Mouse (Mus musculus) splenic B cell, adult 2 months (primary cell): ENCODE results near the gene Cacnb3.

ENCODE experiments used
- DNase-seq: peaks from one replicate; pipeline ENCODE4 v3.0.0-alpha.2; 2011; ENCODE audit warnings: low read depth, low spot score
- H3K27me3 ChIP-seq: 2 replicates; pipeline ENCODE4 v1.6.1; 2012; ENCODE audit warnings: mild to moderate bottlenecking, low read length, moderate library complexity, mixed read lengths; ENCODE audit not compliant: control insufficient read depth, poor library complexity, insufficient read depth, severe bottlenecking
- H3K36me3 ChIP-seq: 2 replicates; pipeline ENCODE4 v1.6.1; 2012; ENCODE audit warnings: mild to moderate bottlenecking, low read length, moderate library complexity, mixed read lengths; ENCODE audit not compliant: control insufficient read depth, poor library complexity, insufficient read depth, severe bottlenecking

Gene Cacnb3

DNA sequence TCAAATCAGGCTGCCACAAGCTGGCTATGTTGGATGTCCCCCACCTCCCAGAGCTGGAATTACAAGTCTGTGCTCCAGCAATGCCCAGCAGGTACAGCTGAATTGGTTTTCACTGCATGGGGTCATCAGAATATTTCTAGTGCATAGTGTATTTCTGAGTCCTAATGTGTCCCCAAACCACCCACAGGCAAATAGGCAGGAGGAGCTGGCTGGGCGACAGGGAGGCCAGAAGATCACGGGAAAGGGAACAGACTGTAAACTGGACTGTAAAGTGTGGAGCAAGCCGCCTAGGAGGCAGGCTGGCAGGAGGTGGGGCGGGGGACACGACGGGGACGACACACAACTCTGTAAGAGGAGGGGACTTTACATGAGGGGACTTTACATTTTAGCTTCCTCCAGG, 8.4 kb upstream of the Cacnb3 start:
- Histone ChIP-seq H3K36me3 (no peaks in the 10 kb centered on the region; the same call in 1 of the 2 replicates), H3K27me3 (peaks cover 1% of the 10 kb centered on the region; the same call in 1 of the 2 replicates)
- no peak for DNase-seq

DNA sequence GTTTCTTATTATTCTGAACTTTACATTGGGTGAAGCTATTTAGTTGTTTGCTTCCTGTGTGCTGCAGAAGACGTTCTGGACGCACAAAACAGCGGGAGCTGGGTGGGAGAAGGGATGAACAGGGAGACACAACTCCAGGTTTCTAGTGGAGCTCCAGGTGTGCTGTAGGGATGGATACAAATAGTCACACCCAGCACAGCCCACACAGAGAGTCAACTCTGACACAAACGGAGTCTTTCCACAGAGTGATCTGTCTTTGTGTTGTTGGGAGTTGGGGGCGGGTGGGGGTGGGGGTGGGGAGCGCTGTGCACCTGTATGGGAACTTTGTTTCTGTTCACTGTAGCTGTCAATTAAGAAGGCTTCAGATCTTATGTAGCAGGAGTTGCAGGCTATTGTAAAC, 7.9 kb upstream of the Cacnb3 start:
- H3K36me3 ChIP-seq, result no peaks in the 10 kb centered on the region; the same call in 1 of the 2 replicates
- no peak for DNase-seq
- peaks cover 1% of the 10 kb centered on the region; the same call in 1 of the 2 replicates for H3K27me3 ChIP-seq

DNA sequence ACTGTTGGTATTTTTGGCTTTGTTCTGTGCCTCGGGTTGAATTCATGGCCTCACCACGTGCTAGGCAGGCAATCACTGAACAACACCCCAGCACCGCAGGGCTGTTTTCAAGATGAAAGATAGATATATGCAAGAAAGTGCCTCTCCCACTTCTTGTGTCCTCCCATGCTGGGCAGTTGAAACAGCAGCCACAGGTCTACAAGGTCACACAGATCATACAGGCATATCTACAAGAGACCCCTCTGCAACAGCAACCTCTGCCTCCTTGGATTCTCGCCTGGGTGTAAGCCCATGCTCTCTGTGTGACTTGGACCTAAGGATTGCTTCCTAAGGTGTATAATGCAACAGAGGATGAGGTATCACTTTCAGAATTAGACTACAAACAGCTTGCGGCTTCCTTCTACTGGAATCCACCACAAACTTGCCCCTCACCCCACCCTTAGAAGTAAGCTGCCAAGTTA, 7.2 kb upstream of the Cacnb3 start:
- Histone ChIP-seq H3K27me3 (peaks cover 1% of the 10 kb centered on the region; the same call in 1 of the 2 replicates), H3K36me3 (no peaks in the 10 kb centered on the region; the same call in 1 of the 2 replicates)
- no peak for DNase-seq

DNA sequence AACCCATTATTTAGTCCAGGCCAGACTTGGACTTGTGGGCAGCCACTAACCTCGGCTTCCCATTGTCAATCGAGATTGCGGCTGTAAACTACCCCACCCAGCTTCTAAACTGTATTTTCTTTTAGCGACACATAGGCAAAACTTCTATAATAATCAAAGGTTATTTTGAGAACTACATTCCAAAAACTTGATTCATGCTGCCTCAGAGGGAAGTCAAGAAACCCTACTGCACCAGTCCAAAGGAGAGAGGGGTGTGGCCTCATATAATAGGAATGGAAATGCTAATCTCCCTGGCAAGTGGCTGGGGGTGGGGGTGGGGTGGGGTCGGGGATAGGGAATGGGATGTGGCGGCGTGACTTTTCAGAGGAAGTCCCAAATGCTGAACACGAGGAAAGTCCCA, 4.6 kb upstream of the Cacnb3 start:
- Histone ChIP-seq H3K36me3 (no peaks in the 10 kb centered on the region; the same call in 1 of the 2 replicates), H3K27me3 (no peaks in the 10 kb centered on the region; the same call in 1 of the 2 replicates)
- DNase-seq, result no peak

DNA sequence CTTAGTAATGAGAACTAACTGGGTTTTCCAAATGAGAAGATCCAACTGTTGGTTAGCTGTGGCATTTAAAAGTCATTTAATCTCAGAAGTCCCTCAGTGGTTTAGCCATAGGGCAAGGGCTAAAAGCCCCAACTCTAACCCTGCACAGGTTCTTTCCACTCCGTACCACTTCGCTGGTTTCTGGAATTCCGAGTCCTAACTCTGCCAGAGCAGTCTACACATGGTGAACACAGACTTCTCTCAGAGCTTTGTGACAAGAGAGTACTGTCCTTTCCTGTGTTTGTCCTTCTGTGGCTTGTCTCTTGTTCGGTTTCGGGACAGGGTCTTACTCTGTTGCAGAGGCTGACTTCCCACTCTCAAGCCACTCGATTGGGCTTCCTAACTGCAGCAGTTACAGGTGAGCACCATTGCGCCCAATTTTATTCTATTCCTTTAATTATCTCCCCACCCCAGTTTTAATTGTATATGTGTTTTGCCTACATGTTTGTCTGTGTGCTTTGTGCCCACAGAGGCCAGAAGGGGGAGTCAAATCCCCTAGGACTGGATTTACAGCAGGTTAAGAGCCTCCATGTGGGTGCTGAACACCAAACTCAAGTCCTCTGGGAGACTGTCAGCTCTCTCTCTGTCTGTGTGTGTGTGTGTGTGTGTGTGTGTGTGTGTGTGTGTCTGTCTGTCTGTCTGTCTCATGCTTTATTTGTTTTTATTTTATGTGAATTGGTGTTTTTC, 4.0 kb upstream of the Cacnb3 start:
- no peak for DNase-seq
- Histone ChIP-seq H3K27me3 (no peaks in the 10 kb centered on the region; the same call in 1 of the 2 replicates), H3K36me3 (no peaks in the 10 kb centered on the region; the same call in 1 of the 2 replicates)

DNA sequence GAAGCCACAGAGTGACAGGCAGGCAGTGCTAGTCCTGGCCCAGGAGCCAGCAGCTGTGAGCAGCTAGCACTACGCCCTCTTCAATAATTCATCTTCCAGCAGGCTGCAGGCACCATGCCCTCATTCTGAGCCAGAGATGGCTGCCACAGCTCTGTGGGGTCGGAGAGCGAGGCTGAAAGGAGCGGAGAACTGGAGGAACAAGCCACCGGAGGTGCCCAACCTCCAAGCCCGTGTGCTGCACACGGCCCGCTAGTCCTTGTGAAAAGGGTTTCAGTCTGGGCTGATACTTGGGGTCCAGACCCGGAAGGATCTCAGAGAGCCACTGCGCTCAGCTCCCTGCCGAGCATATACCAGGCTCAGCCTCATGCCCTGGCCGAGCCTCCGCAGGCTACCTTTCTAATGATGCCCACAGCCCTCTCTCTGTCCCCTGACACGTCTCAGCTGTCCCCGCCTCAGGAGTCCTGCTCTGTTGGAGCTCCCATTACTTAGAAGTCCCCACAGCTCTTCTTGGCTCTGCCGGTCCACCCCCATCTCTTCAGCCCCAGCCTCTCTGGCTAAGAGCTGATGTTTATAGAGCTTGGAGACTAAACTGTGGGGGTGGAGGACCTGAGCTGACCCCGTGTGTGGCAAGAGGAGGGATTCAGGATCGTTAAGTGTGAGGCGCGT, 1.9 kb upstream of the Cacnb3 start:
- DNase-seq, result no peak
- Histone ChIP-seq H3K27me3 (no peaks in the 10 kb centered on the region; the same call in 1 of the 2 replicates), H3K36me3 (no peaks in the 10 kb centered on the region)

DNA sequence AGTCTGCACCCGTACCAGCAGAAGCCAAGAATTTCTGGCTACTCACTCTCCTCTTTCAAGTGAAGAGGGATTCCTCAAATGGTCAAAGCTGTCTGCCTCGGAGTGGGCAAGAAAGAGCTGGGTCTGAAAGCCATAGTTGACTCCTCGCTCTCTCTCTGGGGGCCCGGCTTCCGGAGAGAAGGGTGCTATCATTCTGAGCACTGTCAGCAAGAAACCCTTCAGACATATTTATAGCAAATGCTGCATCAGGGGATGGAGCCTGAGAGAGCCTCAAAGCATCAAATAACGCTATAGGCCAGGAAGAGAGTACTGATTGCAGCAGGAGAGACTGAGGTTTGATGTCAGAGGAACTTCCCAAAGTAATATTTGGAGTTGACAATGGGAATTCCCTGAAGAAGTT, 1.2 kb upstream of the Cacnb3 start:
- no peak for DNase-seq
- Histone ChIP-seq H3K27me3 (no peaks in the 10 kb centered on the region; the same call in 1 of the 2 replicates), H3K36me3 (no peaks in the 10 kb centered on the region)

DNA sequence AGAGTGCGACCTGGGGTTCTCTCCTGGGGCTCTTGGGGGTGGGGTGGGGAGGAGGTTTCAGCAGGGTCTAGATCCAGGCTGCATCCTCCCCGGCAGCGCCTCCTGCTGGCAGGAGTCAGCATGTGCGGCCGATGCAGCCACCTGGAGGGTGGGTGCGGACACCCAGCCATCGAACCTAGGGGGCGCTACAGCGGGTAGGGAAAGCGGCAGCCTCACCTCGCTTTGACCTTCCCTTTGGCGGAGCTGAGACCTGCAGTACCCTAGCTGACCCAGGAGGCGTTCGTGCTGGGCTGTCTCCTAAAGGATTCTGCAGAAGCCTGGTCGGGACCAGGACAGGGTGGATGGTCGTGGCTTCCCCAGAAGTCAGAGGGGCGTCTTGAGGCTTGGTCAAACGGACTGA, 853 bp downstream of the Cacnb3 start:
- DNase-seq, result peak; percentile 74
- Histone ChIP-seq H3K27me3 (no peaks in the 10 kb centered on the region; the same call in 1 of the 2 replicates), H3K36me3 (no peaks in the 10 kb centered on the region)

DNA sequence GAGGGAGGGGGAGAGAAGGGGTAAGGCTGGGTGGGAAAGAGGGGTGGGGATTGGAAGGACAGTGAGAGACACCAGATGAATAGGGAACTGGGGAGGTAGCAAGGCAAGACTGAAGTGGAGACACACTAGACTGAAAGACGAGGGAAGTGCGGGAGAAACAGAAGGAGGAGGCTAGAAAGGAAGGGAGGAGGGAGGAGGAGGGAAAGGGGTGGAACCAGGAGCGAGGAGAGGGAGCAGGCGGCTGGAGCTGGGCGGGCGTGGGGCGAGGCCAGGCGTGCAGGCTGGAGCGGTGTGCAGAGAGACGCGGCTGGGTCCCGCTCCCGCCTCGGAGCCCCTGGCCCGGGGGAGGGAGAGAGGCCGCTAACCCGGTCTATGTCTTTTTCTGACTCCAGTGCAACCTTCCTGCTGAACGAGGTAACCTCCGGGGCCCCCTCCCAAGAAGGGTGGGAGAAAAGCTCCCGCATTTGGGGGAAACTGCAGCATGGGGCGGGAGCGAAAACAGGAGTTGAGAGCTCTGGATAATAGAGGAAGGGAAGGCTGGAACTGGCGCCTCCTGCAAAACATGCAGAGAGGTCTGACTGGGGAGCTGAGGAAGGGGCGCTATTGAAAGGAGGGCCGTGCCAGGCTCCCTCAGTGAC, 1.6 kb downstream of the Cacnb3 start:
- Histone ChIP-seq H3K36me3 (no peaks in the 10 kb centered on the region), H3K27me3 (no peaks in the 10 kb centered on the region; the same call in 1 of the 2 replicates)
- no peak for DNase-seq

DNA sequence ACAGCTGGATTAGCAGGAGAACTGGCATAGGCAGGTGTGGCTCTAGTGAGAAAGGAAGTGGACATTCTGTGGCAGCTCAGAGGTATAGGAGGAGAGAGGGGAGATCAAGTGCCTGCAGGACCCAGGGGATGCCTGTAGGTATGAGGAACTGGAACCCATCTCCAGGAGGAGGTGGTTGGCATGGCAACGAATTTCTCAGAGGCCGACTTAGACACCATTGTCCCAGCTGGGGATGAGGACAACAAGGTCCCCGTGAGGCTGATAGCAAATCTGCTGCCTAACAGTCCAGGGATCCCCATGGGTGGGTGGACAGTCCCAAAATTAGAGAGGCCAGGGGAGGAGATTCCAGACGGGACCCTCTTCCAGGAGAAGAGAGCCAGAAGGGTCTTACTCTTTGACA, 2.3 kb downstream of the Cacnb3 start:
- Histone ChIP-seq H3K36me3 (no peaks in the 10 kb centered on the region), H3K27me3 (no peaks in the 10 kb centered on the region)
- DNase-seq, result peak; percentile 53

DNA sequence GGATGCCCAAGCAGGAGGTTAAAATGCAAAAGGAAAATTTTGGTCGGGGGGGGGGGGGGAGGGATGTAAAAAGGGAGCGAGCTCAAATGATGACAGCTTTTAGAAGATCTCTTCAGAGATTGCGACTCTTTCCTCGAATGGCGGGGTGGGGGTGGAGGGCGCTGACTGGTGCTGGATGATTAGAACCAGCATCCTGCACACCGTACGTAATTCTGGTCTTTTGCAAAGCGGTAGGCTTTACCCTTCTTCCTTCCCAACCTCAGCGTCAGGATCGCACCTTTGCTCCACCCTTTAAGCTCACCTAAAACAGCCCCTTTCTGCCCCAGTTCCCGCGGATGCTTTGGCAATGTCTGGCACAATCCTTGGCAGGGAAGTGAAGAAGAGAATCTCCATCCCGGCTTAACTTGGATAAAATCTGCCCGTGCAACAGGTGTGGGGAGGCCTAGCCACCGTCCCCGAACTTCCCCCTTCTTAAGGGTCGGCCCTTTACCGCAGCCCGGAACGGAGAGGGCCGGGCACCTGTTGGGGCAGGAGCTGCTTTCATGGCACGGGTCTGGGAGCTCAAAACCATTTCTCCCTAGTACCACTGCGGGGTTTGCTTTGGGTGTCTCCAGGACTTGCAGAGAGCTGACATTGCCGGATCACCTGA, 3.3 kb downstream of the Cacnb3 start:
- Histone ChIP-seq H3K27me3 (no peaks in the 10 kb centered on the region), H3K36me3 (no peaks in the 10 kb centered on the region)
- peak; percentile 18 for DNase-seq

DNA sequence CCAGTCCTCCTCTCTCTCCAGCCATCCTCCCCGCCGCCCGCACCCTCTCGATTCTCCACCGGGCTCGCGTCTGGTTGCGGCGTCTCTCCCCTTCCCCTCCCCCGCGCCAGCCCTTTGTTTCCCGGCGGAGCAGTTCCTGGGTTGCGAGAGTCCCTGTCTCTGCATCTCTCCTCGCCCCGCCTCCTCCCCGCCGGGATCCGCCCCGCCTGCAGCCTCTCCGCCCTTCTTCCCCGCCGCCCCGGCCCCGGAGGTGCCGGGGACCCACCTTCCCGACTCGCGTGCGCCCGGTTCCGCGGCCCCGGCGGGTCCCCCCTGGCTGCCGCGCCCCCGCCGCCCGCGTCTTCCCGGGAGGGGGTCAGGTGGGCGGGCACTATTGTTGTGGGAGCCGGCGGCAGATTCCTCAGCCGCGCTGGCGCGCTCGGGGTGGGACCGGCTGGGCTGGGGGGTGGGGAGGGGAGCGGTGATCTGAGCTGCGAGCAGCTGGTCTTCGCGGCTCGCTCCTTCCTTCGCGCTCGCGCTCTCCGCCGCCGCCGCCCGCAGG, 4.0 kb downstream of the Cacnb3 start:
- Histone ChIP-seq H3K36me3 (no peaks in the 10 kb centered on the region), H3K27me3 (no peaks in the 10 kb centered on the region)
- DNase-seq, result peak; percentile 23

DNA sequence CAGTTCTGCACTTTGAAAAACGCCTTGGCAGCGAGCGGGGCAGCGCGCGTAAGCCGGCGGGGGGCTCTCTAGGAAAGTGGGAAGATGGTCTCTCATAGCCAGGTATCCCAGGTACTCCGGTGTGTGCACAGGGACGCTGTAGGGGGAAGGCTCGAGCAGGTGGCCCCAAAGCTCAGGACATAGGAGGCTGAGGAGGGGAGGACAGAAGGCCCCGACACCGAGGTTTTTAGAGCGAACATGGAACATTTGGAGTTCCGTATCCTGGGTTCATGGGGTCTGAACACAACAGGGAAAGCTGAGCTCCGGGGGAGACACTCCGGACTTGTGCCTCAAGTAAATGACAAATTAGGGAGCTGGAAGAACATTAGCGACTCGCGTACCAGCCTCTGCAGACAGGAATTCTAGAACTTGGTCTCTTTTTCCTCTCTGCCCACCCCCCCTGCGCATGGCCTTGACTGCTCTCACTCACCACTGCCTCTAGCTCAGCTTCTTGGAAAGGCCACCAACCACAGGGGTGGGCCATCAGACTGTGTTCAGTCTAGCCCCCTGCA, 4.7 kb downstream of the Cacnb3 start:
- Histone ChIP-seq H3K27me3 (no peaks in the 10 kb centered on the region), H3K36me3 (no peaks in the 10 kb centered on the region)
- DNase-seq, result no peak

DNA sequence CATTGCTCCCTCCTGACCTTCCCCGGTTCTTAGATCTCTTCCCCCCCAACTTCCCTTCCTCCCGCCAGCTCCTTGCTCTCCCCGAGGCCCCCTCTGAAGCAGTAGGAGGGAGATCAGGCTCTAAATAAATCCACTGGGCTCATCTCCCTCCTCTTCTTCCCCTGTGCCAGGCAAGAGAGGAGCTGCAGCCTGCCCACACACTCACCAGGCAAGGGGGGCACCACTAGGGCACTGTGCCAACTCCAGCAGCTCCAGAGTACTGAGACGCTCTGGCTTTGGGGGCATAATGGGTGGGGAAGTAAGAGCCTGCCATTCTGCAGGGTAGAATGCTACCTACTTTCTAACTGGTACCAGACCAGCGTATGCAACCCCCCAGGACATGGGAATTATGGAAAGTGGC, 5.9 kb downstream of the Cacnb3 start:
- no peak for DNase-seq
- no peaks in the 10 kb centered on the region for H3K27me3 ChIP-seq

More for the DNA sequence above, 5.9 kb downstream of the Cacnb3 start:
- H3K36me3 ChIP-seq, result no peaks in the 10 kb centered on the region
